Mouse (Mus musculus): ENCODE results near the gene Sap18b. TPM values are rescaled to one million over a fixed set of nuclear protein-coding genes. Genes with fewer than 3 reads are reported as not detected.
A peak's percentile ranks its signal among the peaks of the same experiment; 100 is the strongest.

Gene Sap18b
- polyA plus RNA-seq, 1 experiment = 218 TPM

DNA sequence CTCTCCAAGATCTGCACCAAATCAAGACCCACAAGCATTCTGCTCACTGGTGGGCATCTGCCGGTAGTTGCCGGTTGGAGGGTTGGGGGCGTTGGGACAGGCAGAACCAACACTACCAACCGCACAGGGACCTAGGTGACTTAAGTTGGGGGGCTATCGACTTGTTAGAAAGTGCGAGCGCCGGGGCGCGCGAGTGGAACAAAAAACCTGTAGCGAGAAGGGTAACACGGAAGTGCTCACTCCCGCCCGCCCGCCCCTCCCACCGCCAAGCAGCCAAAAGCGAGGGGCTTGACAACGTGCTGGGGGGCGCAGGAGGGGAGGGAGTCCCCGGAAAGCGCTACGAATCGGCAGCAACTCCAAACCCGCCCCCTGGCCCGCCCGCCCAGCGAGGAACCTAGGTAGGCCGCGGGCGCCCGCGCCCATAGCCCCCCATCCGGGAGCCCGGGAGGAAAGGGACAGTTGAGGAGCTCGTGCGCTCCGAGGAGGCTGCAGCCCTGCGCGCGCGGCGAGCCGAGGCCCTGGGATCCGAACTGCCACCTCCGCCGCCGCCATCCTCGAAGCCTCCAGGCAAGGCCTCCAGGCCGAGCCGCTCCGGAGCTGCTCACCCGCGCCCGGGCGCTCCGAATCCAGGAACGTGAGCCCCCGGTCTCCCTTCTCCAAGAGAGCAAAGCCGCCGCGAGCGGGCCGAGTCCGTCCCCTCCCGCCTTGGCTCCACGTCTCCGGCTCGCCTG, 18.5 kb upstream of the Sap18b start:
- peak overlapping the region; percentile 93 for H3K4me3 ChIP-seq (ENCODE audit: insufficient read depth, poor library complexity, severe bottlenecking)
- TF ChIP-seq FOSL1 (IDR thresholded peaks at IDR 0.05; ENCODE audit: insufficient read depth, low read length, poor library complexity, severe bottlenecking) (no peak), MAX (IDR thresholded peaks at IDR 0.05) (no peak), CTCF (IDR thresholded peaks at IDR 0.05; ENCODE audit: control insufficient read depth, insufficient read depth, insufficient read length) (no peak), MYOD1 (IDR thresholded peaks at IDR 0.05; ENCODE audit: control insufficient read depth, insufficient read length, low read depth) (no peak), MYOG (IDR thresholded peaks at IDR 0.05; ENCODE audit: control insufficient read depth, extremely low read depth, insufficient read length) (no peak), CEBPB (IDR thresholded peaks at IDR 0.05; ENCODE audit: low read depth) (no peak), USF1 (IDR thresholded peaks at IDR 0.05; ENCODE audit: low read depth) (no peak)
- H3ac ChIP-seq (ENCODE audit: control insufficient read depth, insufficient read length, low read depth) = peak overlapping the region; percentile 95
- H3K79me2 ChIP-seq (ENCODE audit: control insufficient read depth, insufficient read depth) = peaks cover 61% of the 10 kb centered on the region
- peaks cover 16% of the 10 kb centered on the region for H3K36me3 ChIP-seq (ENCODE audit: control insufficient read depth, insufficient read depth)
- H3K79me3 ChIP-seq (ENCODE audit: low read depth) = peaks cover 54% of the 10 kb centered on the region
- H3K27me3 ChIP-seq (ENCODE audit: control insufficient read depth, insufficient read depth, insufficient read length) = no peaks in the 10 kb centered on the region

GRCm38 (mm10) chr8:95807331-95807843, 17.8 kb upstream of the Sap18b start, which contains the start of gene Cnot1:
Gene Cnot1 (minus strand): TSS chr8:95807464.
- H3ac ChIP-seq (ENCODE audit: control insufficient read depth, insufficient read length, low read depth) = peak within 1 kb of the TSS; percentile 95
- TF ChIP-seq USF1 (IDR thresholded peaks at IDR 0.05; ENCODE audit: low read depth) = no peak

GRCm38 (mm10) chr8:95807861-95808260, 17.3 kb upstream of the Sap18b start:
- Histone ChIP-seq H3K27me3 (ENCODE audit: control insufficient read depth, insufficient read depth, insufficient read length) (no peaks in the 10 kb centered on the region), H3K79me3 (ENCODE audit: low read depth) (peaks cover 42% of the 10 kb centered on the region), H3ac (ENCODE audit: control insufficient read depth, insufficient read length, low read depth) (peak overlapping the region; percentile 43), H3K79me2 (ENCODE audit: control insufficient read depth, insufficient read depth) (peaks cover 49% of the 10 kb centered on the region), H3K4me3 (ENCODE audit: insufficient read depth, poor library complexity, severe bottlenecking) (peak overlapping the region; percentile 93), H3K36me3 (ENCODE audit: control insufficient read depth, insufficient read depth) (peaks cover 7% of the 10 kb centered on the region)
- TF ChIP-seq MYOG (IDR thresholded peaks at IDR 0.05; ENCODE audit: control insufficient read depth, extremely low read depth, insufficient read length) (no peak), MAX (IDR thresholded peaks at IDR 0.05) (no peak), FOSL1 (IDR thresholded peaks at IDR 0.05; ENCODE audit: insufficient read depth, low read length, poor library complexity, severe bottlenecking) (no peak), USF1 (IDR thresholded peaks at IDR 0.05; ENCODE audit: low read depth) (peak; percentile 60)

More at GRCm38 (mm10) chr8:95807331-95807843, 17.8 kb upstream of the Sap18b start, which contains the start of gene Cnot1:
- Histone ChIP-seq H3K4me3 (ENCODE audit: insufficient read depth, poor library complexity, severe bottlenecking) (peak within 1 kb of the TSS; percentile 93), H3K36me3 (ENCODE audit: control insufficient read depth, insufficient read depth) (peaks cover 8% of the 10 kb centered on the region), H3K79me2 (ENCODE audit: control insufficient read depth, insufficient read depth) (peaks cover 54% of the 10 kb centered on the region), H3K27me3 (ENCODE audit: control insufficient read depth, insufficient read depth, insufficient read length) (no peaks in the 10 kb centered on the region), H3K79me3 (ENCODE audit: low read depth) (peaks cover 47% of the 10 kb centered on the region)

DNA sequence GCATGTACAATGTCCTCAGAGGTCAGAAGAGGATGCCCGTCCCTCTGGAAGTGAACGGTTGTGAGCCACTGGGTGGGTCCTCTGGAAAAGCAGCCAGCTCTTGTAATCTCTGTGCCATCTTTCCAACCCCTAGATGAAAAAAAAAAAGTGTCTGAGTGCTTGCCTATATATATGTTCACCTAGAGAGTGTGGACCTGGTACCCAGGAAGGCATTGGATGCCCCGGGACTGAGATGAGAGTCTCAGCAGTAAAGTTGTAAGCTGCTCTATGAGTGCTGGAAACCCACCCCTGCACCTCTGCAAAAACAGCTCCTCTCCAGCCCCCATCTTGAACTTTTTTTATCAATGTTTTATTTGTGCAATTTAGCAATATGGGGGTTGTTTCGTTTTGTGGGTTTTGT, 16.5 kb upstream of the Sap18b start:
- peaks cover 41% of the 10 kb centered on the region for H3K79me2 ChIP-seq (ENCODE audit: control insufficient read depth, insufficient read depth)
- H3K36me3 ChIP-seq (ENCODE audit: control insufficient read depth, insufficient read depth) = peaks cover 6% of the 10 kb centered on the region
- no peak overlapping the region for H3ac ChIP-seq (ENCODE audit: control insufficient read depth, insufficient read length, low read depth)
- no peak overlapping the region for H3K4me3 ChIP-seq (ENCODE audit: insufficient read depth, poor library complexity, severe bottlenecking)
- no peaks in the 10 kb centered on the region for H3K27me3 ChIP-seq (ENCODE audit: control insufficient read depth, insufficient read depth, insufficient read length)
- H3K79me3 ChIP-seq (ENCODE audit: low read depth) = peaks cover 34% of the 10 kb centered on the region
- TF ChIP-seq CEBPB (IDR thresholded peaks at IDR 0.05; ENCODE audit: low read depth) = no peak
- TF ChIP-seq USF1 (IDR thresholded peaks at IDR 0.05; ENCODE audit: low read depth) = no peak
- TF ChIP-seq MAX (IDR thresholded peaks at IDR 0.05) = no peak
- no peak for TF ChIP-seq MYOD1 (IDR thresholded peaks at IDR 0.05; ENCODE audit: control insufficient read depth, insufficient read length, low read depth)
- no peak for TF ChIP-seq CTCF (IDR thresholded peaks at IDR 0.05; ENCODE audit: control insufficient read depth, insufficient read depth, insufficient read length)
- TF ChIP-seq MYOG (IDR thresholded peaks at IDR 0.05; ENCODE audit: control insufficient read depth, extremely low read depth, insufficient read length) = no peak
- TF ChIP-seq FOSL1 (IDR thresholded peaks at IDR 0.05; ENCODE audit: insufficient read depth, low read length, poor library complexity, severe bottlenecking) = no peak

GRCm38 (mm10) chr8:95809116-95809515, 16.0 kb upstream of the Sap18b start:
- no peak overlapping the region for H3ac ChIP-seq (ENCODE audit: control insufficient read depth, insufficient read length, low read depth)
- TF ChIP-seq CTCF (IDR thresholded peaks at IDR 0.05; ENCODE audit: control insufficient read depth, insufficient read depth, insufficient read length) = no peak
- TF ChIP-seq MYOD1 (IDR thresholded peaks at IDR 0.05; ENCODE audit: control insufficient read depth, insufficient read length, low read depth) = no peak
- no peak for TF ChIP-seq CEBPB (IDR thresholded peaks at IDR 0.05; ENCODE audit: low read depth)
- peaks cover 1% of the 10 kb centered on the region for H3K36me3 ChIP-seq (ENCODE audit: control insufficient read depth, insufficient read depth)
- peaks cover under 1% of the 10 kb centered on the region for H3K27me3 ChIP-seq (ENCODE audit: control insufficient read depth, insufficient read depth, insufficient read length)
- no peak overlapping the region for H3K4me3 ChIP-seq (ENCODE audit: insufficient read depth, poor library complexity, severe bottlenecking)
- peaks cover 29% of the 10 kb centered on the region for H3K79me3 ChIP-seq (ENCODE audit: low read depth)
- peaks cover 36% of the 10 kb centered on the region for H3K79me2 ChIP-seq (ENCODE audit: control insufficient read depth, insufficient read depth)

DNA sequence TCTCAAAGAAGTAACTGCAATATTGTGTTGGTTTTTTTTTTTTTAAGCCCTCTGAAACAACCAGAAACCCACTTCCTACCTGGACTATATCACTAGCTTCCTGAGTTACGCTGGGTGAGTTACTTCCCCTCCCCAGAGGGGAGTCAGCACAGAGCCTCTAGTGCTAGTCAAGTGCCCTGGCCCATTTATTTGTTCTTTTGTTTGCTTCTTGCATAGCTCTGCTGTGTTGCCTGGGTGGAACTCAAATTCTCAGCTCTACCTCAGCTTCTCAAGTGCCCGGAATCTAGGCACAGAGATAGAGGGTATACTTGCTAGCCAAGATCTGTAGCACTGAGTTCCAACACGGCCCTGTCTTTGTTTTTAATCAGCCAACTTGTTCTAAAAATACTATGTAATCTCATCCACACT, 15.0 kb upstream of the Sap18b start:
- TF ChIP-seq MYOG (IDR thresholded peaks at IDR 0.05; ENCODE audit: control insufficient read depth, extremely low read depth, insufficient read length) (no peak), CEBPB (IDR thresholded peaks at IDR 0.05; ENCODE audit: low read depth) (no peak), MYOD1 (IDR thresholded peaks at IDR 0.05; ENCODE audit: control insufficient read depth, insufficient read length, low read depth) (no peak), USF1 (IDR thresholded peaks at IDR 0.05; ENCODE audit: low read depth) (no peak), CTCF (IDR thresholded peaks at IDR 0.05; ENCODE audit: control insufficient read depth, insufficient read depth, insufficient read length) (no peak), FOSL1 (IDR thresholded peaks at IDR 0.05; ENCODE audit: insufficient read depth, low read length, poor library complexity, severe bottlenecking) (no peak), MAX (IDR thresholded peaks at IDR 0.05) (no peak)
- H3K36me3 ChIP-seq (ENCODE audit: control insufficient read depth, insufficient read depth) = no peaks in the 10 kb centered on the region
- H3K27me3 ChIP-seq (ENCODE audit: control insufficient read depth, insufficient read depth, insufficient read length) = peaks cover 3% of the 10 kb centered on the region
- peaks cover 26% of the 10 kb centered on the region for H3K79me2 ChIP-seq (ENCODE audit: control insufficient read depth, insufficient read depth)
- H3K4me3 ChIP-seq (ENCODE audit: insufficient read depth, poor library complexity, severe bottlenecking) = no peak overlapping the region
- H3ac ChIP-seq (ENCODE audit: control insufficient read depth, insufficient read length, low read depth) = no peak overlapping the region
- peaks cover 19% of the 10 kb centered on the region for H3K79me3 ChIP-seq (ENCODE audit: low read depth)

All from C2C12 (cell line).